8 mouse cellular contexts compared by ENCODE assay signal in the genomic region with DNA sequence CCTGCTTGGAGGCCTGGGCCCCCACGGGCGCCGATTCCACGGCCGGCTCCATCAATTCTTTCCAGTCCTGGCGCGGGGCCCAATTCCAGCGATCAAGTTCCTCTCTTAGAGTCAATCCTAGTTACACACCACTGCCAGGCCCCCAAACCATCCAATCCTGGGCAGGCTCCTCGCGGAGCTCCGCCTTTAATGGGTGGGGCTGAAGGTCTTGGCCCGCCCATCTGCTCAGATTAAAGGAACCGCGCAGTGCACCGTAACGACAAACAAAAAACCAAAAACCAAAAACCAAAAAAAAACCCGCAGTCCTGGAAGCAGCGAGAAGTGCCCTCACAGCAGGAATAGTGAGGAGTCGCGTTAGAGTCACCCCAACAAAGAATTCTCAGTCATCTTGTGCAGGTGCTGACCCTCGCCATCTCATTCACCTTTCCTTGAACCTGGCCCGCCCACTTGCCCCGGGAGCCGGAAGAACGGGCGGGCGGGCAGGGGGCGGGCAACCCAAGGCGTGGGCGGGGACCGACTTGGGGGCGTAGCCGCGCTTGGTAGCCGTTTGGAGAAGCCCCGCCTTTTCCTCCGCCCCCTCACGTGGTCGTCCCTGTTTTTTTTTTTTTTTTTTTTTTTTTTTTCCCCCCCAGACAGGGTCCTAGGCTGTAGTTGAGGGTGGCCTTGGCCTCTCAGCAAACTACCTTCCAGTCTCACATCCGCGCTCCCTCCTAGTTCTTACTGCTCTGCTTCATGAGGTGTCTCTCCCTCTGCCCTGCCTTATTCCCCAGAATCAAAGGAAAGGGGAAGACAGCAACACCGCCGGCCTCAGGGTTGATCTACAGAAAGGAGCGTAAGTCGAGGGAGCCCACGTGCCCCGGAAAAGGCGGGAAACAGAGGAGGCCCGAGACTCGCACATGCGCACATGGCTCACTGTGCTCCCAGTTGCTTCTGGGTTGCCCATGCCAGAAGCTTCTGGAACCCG. TPM values are rescaled to one million over a fixed set of nuclear protein-coding genes. Genes with fewer than 3 reads are reported as not detected.
DNase-seq lines count a peak whose midpoint lies in the region; ATAC-seq and TF ChIP-seq lines count a peak whose summit lies in the region.

No protein-coding gene starts in this region.

- WGBS in embryonic facial prominence, embryonic 13.5 days = 7% methylated on average over 50 of the region's 52 CpGs
- whole genome bisulfite sequencing in heart, adult 2 months = 5% methylated on average over 51 of the region's 52 CpGs
- WGBS in limb, embryonic 13.5 days = 7% methylated on average over 51 of the region's 52 CpGs
- WGBS in midbrain, embryonic 16.5 days = 5% methylated on average over 49 of the region's 52 CpGs

- H3K79me2 ChIP-seq in heart, adult 2 months (replicated peaks; ENCODE audit: control insufficient read depth, insufficient read depth, low read length) = peaks cover 5% of the 10 kb centered on the region; the same call in 1 of the 2 replicates

- peak overlapping the region; percentile 64 for H3K4me3 ChIP-seq in embryonic facial prominence, embryonic 13.5 days
- H3K4me3 ChIP-seq in heart, adult 2 months = peak overlapping the region; percentile 68
- H3K4me3 ChIP-seq in limb, embryonic 13.5 days = peak overlapping the region; percentile 68
- peak overlapping the region; percentile 62 for H3K4me3 ChIP-seq in midbrain, embryonic 16.5 days (ENCODE audit: low read depth, low read length)

- peak; percentile 87 for DNase-seq in 3134 (ENCODE audit: extremely low read depth, insufficient read length, low spot score)
- DNase-seq in adrenal gland, postnatal 36 days = peak; percentile 97 to 98
- peak; percentile 96 for DNase-seq in heart, adult 2 months
- DNase-seq in kidney, adult 8-10 months = peak; percentile 96 to 97
- peak; percentile 81 to 93 for DNase-seq in spleen, postnatal 10 days (ENCODE audit: low spot score in 2 of 2)

- H3K9ac ChIP-seq in embryonic facial prominence, embryonic 13.5 days = peak overlapping the region; percentile 80
- H3K9ac ChIP-seq in heart, adult 2 months (ENCODE audit: low read depth, low read length) = peak overlapping the region; percentile 89
- H3K9ac ChIP-seq in limb, embryonic 13.5 days = peak overlapping the region; percentile 75
- peak overlapping the region; percentile 70 for H3K9ac ChIP-seq in midbrain, embryonic 16.5 days (ENCODE audit: low read depth, low read length)

- no peak for TF ChIP-seq CTCF in heart, adult 2 months (IDR thresholded peaks at IDR 0.05)

- no peak for TF ChIP-seq EP300 in heart, adult 2 months (IDR thresholded peaks at IDR 0.05; ENCODE audit: insufficient read depth, low read depth, low read length)

- peak; percentile 95 for ATAC-seq in embryonic facial prominence, embryonic 13.5 days (ENCODE audit: insufficient number of reproducible peaks, insufficient read depth, low FRiP score, low TSS enrichment, low read depth)
- peak; percentile 98 for ATAC-seq in limb, embryonic 13.5 days (ENCODE audit: low FRiP score, low read depth)
- peak; percentile 96 for ATAC-seq in midbrain, embryonic 16.5 days

- peak overlapping the region; percentile 35 for H3K27ac ChIP-seq in embryonic facial prominence, embryonic 13.5 days
- H3K27ac ChIP-seq in heart, adult 2 months = peak overlapping the region; percentile 82
- H3K27ac ChIP-seq in limb, embryonic 13.5 days = peak overlapping the region; percentile 61
- H3K27ac ChIP-seq in midbrain, embryonic 16.5 days (ENCODE audit: low read length) = peak overlapping the region; percentile 71

- peak; percentile 37; the same call in 1 of the 2 replicates for TF ChIP-seq POLR2A in heart, adult 2 months (IDR thresholded peaks at IDR 0.05; ENCODE audit: insufficient read depth, low read depth, low read length)

- no peaks in the 10 kb centered on the region for H3K36me3 ChIP-seq in embryonic facial prominence, embryonic 13.5 days
- H3K36me3 ChIP-seq in heart, adult 2 months (ENCODE audit: control insufficient read depth, insufficient read depth, low read length) = 0 out of 2 replicates have a peak, but pooled peaks cover 3% of the 10 kb centered on the region
- no peaks in the 10 kb centered on the region for H3K36me3 ChIP-seq in limb, embryonic 13.5 days
- H3K36me3 ChIP-seq in midbrain, embryonic 16.5 days (ENCODE audit: control insufficient read depth, insufficient read depth, low read length) = no peaks in the 10 kb centered on the region

- peaks cover 35% of the 10 kb centered on the region for H3K4me1 ChIP-seq in embryonic facial prominence, embryonic 13.5 days
- H3K4me1 ChIP-seq in heart, adult 2 months (ENCODE audit: control insufficient read depth, insufficient read depth, low read length) = peaks cover 11% of the 10 kb centered on the region
- H3K4me1 ChIP-seq in limb, embryonic 13.5 days = peaks cover 43% of the 10 kb centered on the region
- peaks cover 24% of the 10 kb centered on the region for H3K4me1 ChIP-seq in midbrain, embryonic 16.5 days (ENCODE audit: control insufficient read depth, insufficient read depth, low read length)

- no peaks in the 10 kb centered on the region for H3K27me3 ChIP-seq in embryonic facial prominence, embryonic 13.5 days
- no peaks in the 10 kb centered on the region for H3K27me3 ChIP-seq in heart, adult 2 months (ENCODE audit: control insufficient read depth, insufficient read depth, low read length)
- H3K27me3 ChIP-seq in limb, embryonic 13.5 days = no peaks in the 10 kb centered on the region
- H3K27me3 ChIP-seq in midbrain, embryonic 16.5 days (ENCODE audit: control insufficient read depth, insufficient read depth, low read depth, low read length) = no peaks in the 10 kb centered on the region

- intact Hi-C loops in heart, adult 2 months (cut with DNase I) = loop anchor here (2.0 to 5.0 kb wide), 3 partner anchors 17 to 149 kb away; a partner anchor contains a TSS

- H3K9me3 ChIP-seq in embryonic facial prominence, embryonic 13.5 days = no peaks in the 10 kb centered on the region
- no peaks in the 10 kb centered on the region for H3K9me3 ChIP-seq in limb, embryonic 13.5 days
- H3K9me3 ChIP-seq in midbrain, embryonic 16.5 days (replicated peaks; ENCODE audit: control insufficient read depth, low read length, poor library complexity, severe bottlenecking) = no peaks in the 10 kb centered on the region

- peak overlapping the region; percentile 77 for H3K4me2 ChIP-seq in embryonic facial prominence, embryonic 13.5 days
- H3K4me2 ChIP-seq in limb, embryonic 13.5 days (replicated peaks) = peak overlapping the region; percentile 75
- peak overlapping the region; percentile 61 for H3K4me2 ChIP-seq in midbrain, embryonic 16.5 days (ENCODE audit: low read length)

RNA-seq across cellular contexts. Expression of a gene that starts 2.7 kb away (rescaled TPM):
- 100 to 1,000 TPM; 342 to 355 TPM for total RNA-seq in adrenal gland, postnatal 36 days (2021)
- 9.5 and 9.9 TPM in 2 replicates for polyA plus RNA-seq in embryonic facial prominence, embryonic 13.5 days (2015; fragmentation: Nextera tagmentation; extraction: Ambion mirVana)
- total RNA-seq in heart, adult 2 months (2021) = 10 to 100 TPM; 42.7 to 44.1 TPM
- 63.0 and 97.8 TPM in 2 replicates for polyA plus RNA-seq in heart, adult 2 months (2012; rRNA removed)
- 11.5 and 11.8 TPM in 2 replicates for polyA plus RNA-seq in limb, embryonic 13.5 days (2015; fragmentation: Nextera tagmentation; extraction: Ambion mirVana)
- 9.8 and 12.5 TPM in 2 replicates for polyA plus RNA-seq in midbrain, embryonic 16.5 days (2015; fragmentation: Nextera tagmentation; extraction: Ambion mirVana)

RNA-seq across cellular contexts. Expression of a gene that starts 16.8 kb away (rescaled TPM):
- not detected for total RNA-seq in adrenal gland, postnatal 36 days (2021)
- polyA plus RNA-seq in embryonic facial prominence, embryonic 13.5 days (2015; fragmentation: Nextera tagmentation; extraction: Ambion mirVana) = 0.85 TPM in 1 of 2 replicates, not detected in the other
- total RNA-seq in heart, adult 2 months (2021) = not detected
- polyA plus RNA-seq in heart, adult 2 months (2012; rRNA removed) = 8.1 TPM in 1 of 2 replicates, not detected in the other
- 0.61 and 0.73 TPM in 2 replicates for polyA plus RNA-seq in limb, embryonic 13.5 days (2015; fragmentation: Nextera tagmentation; extraction: Ambion mirVana)
- polyA plus RNA-seq in midbrain, embryonic 16.5 days (2015; fragmentation: Nextera tagmentation; extraction: Ambion mirVana) = 0.48 and 1.0 TPM in 2 replicates

RNA-seq across cellular contexts. Expression of a gene that starts 26.3 kb away (rescaled TPM):
- total RNA-seq in adrenal gland, postnatal 36 days (2021) = not detected
- 4.4 and 7.0 TPM in 2 replicates for polyA plus RNA-seq in embryonic facial prominence, embryonic 13.5 days (2015; fragmentation: Nextera tagmentation; extraction: Ambion mirVana)
- not detected for total RNA-seq in heart, adult 2 months (2021)
- polyA plus RNA-seq in heart, adult 2 months (2012; rRNA removed) = not detected in 2 replicates
- polyA plus RNA-seq in limb, embryonic 13.5 days (2015; fragmentation: Nextera tagmentation; extraction: Ambion mirVana) = 0.92 TPM in 1 of 2 replicates, not detected in the other
- polyA plus RNA-seq in midbrain, embryonic 16.5 days (2015; fragmentation: Nextera tagmentation; extraction: Ambion mirVana) = not detected in 2 replicates

Comparison
In these comparisons a context has a peak if more than half of its experiments do, and no peak if none do; other contexts are left out.
1. Peak in every context shown above with its lines: DNase-seq, ATAC-seq, H3K4me3 ChIP-seq and H3K27ac ChIP-seq.